Mouse (Mus musculus): ENCODE data around the gene Mmadhc.

Gene Mmadhc

GRCm38 (mm10) chr2:50296109-50296986 is at the start of gene Mmadhc:
Gene Mmadhc, minus strand, starts transcription at chr2:50296801.
- in situ Hi-C loops (cut with MboI; ENCODE audit: low pct_unique_long_range_greater_than_20kb in 1 of 2, low sequenced_read_pairs in 2 of 2, unreplicated experiment in 1 of 2): no loop called here

GRCm38 (mm10) chr2:50343598-50343997 is 47.0 kb upstream of the Mmadhc start:
- in situ Hi-C loops (cut with MboI; ENCODE audit: low pct_unique_long_range_greater_than_20kb in 1 of 2, low sequenced_read_pairs in 2 of 2, unreplicated experiment in 1 of 2): no loop called here

- in situ Hi-C loops (cut with MboI; ENCODE audit: low pct_unique_long_range_greater_than_20kb in 1 of 2, low sequenced_read_pairs in 2 of 2, unreplicated experiment in 1 of 2): no loop called here
Observed at GRCm38 (mm10) chr2:50339061-50339460, 42.5 kb upstream of the Mmadhc start.

GRCm38 (mm10) chr2:50337596-50337995 is 41.0 kb upstream of the Mmadhc start:
- in situ Hi-C loops (cut with MboI; ENCODE audit: low pct_unique_long_range_greater_than_20kb in 1 of 2, low sequenced_read_pairs in 2 of 2, unreplicated experiment in 1 of 2): no loop called here

GRCm38 (mm10) chr2:50331716-50332270 is 35.2 kb upstream of the Mmadhc start:
- in situ Hi-C loops (cut with MboI; ENCODE audit: low pct_unique_long_range_greater_than_20kb in 1 of 2, low sequenced_read_pairs in 2 of 2, unreplicated experiment in 1 of 2): no loop called here

- in situ Hi-C loops (cut with MboI; ENCODE audit: low pct_unique_long_range_greater_than_20kb in 1 of 2, low sequenced_read_pairs in 2 of 2, unreplicated experiment in 1 of 2): no loop called here
Observed at GRCm38 (mm10) chr2:50328181-50328580, 31.6 kb upstream of the Mmadhc start.

- in situ Hi-C loops (cut with MboI; ENCODE audit: low pct_unique_long_range_greater_than_20kb in 1 of 2, low sequenced_read_pairs in 2 of 2, unreplicated experiment in 1 of 2): loop anchor here (25.0 kb wide), 2 partner anchors 488 to 513 kb away; no protein-coding TSS in a partner anchor
Observed at GRCm38 (mm10) chr2:50324799-50325198, 28.2 kb upstream of the Mmadhc start.

GRCm38 (mm10) chr2:50306663-50307320 is 10.2 kb upstream of the Mmadhc start:
- in situ Hi-C loops (cut with MboI; ENCODE audit: low pct_unique_long_range_greater_than_20kb in 1 of 2, low sequenced_read_pairs in 2 of 2, unreplicated experiment in 1 of 2): loop anchor here (25.0 kb wide), 2 partner anchors 506 to 531 kb away; no protein-coding TSS in a partner anchor

GRCm38 (mm10) chr2:50304824-50305577 is 8.4 kb upstream of the Mmadhc start:
- in situ Hi-C loops (cut with MboI; ENCODE audit: low pct_unique_long_range_greater_than_20kb in 1 of 2, low sequenced_read_pairs in 2 of 2, unreplicated experiment in 1 of 2): loop anchor here (25.0 kb wide), 2 partner anchors 507 to 532 kb away; no protein-coding TSS in a partner anchor

- in situ Hi-C loops (cut with MboI; ENCODE audit: low pct_unique_long_range_greater_than_20kb in 1 of 2, low sequenced_read_pairs in 2 of 2, unreplicated experiment in 1 of 2): no loop called here
Observed at GRCm38 (mm10) chr2:50296987-50297350, 368 bp upstream of the Mmadhc start.

GRCm38 (mm10) chr2:50295562-50295961 is 1.0 kb downstream of the Mmadhc start:
- in situ Hi-C loops (cut with MboI; ENCODE audit: low pct_unique_long_range_greater_than_20kb in 1 of 2, low sequenced_read_pairs in 2 of 2, unreplicated experiment in 1 of 2): no loop called here

- in situ Hi-C loops (cut with MboI; ENCODE audit: low pct_unique_long_range_greater_than_20kb in 1 of 2, low sequenced_read_pairs in 2 of 2, unreplicated experiment in 1 of 2): no loop called here
Observed at GRCm38 (mm10) chr2:50294084-50294483, 2.5 kb downstream of the Mmadhc start.

GRCm38 (mm10) chr2:50293572-50293971 is 3.0 kb downstream of the Mmadhc start:
- in situ Hi-C loops (cut with MboI; ENCODE audit: low pct_unique_long_range_greater_than_20kb in 1 of 2, low sequenced_read_pairs in 2 of 2, unreplicated experiment in 1 of 2): no loop called here

GRCm38 (mm10) chr2:50291901-50292300 is 4.7 kb downstream of the Mmadhc start:
- in situ Hi-C loops (cut with MboI; ENCODE audit: low pct_unique_long_range_greater_than_20kb in 1 of 2, low sequenced_read_pairs in 2 of 2, unreplicated experiment in 1 of 2): no loop called here

- in situ Hi-C loops (cut with MboI; ENCODE audit: low pct_unique_long_range_greater_than_20kb in 1 of 2, low sequenced_read_pairs in 2 of 2, unreplicated experiment in 1 of 2): no loop called here
Observed at GRCm38 (mm10) chr2:50290754-50291153, 5.8 kb downstream of the Mmadhc start.

GRCm38 (mm10) chr2:50284781-50285180 is 11.8 kb downstream of the Mmadhc start:
- in situ Hi-C loops (cut with MboI; ENCODE audit: low pct_unique_long_range_greater_than_20kb in 1 of 2, low sequenced_read_pairs in 2 of 2, unreplicated experiment in 1 of 2): loop anchor here in 1 of 2 experiments (10.0 kb wide), 1 partner anchor 520 kb away; no protein-coding TSS in a partner anchor

- in situ Hi-C loops (cut with MboI; ENCODE audit: low pct_unique_long_range_greater_than_20kb in 1 of 2, low sequenced_read_pairs in 2 of 2, unreplicated experiment in 1 of 2): loop anchor here in 1 of 2 experiments (10.0 kb wide), 1 partner anchor 519 kb away; no protein-coding TSS in a partner anchor
Observed at GRCm38 (mm10) chr2:50284040-50284439, 12.6 kb downstream of the Mmadhc start.

GRCm38 (mm10) chr2:50276715-50277114 is 19.9 kb downstream of the Mmadhc start:
- in situ Hi-C loops (cut with MboI; ENCODE audit: low pct_unique_long_range_greater_than_20kb in 1 of 2, low sequenced_read_pairs in 2 of 2, unreplicated experiment in 1 of 2): loop anchor here (10.0 kb wide), 1 partner anchor 302 kb away; no protein-coding TSS in a partner anchor
